Comparison of ENCODE assay signal across 9 mouse cellular contexts in genomic region chr7:47023530-47023929, GRCm38 (mm10). TPM values are rescaled to one million over a fixed set of nuclear protein-coding genes. Genes with fewer than 3 reads are reported as not detected.
DNase-seq lines count a peak whose midpoint lies in the region; ATAC-seq and TF ChIP-seq lines count a peak whose summit lies in the region.
"Had no signal": no experiment of that assay in that cellular context is flagged by ENCODE, and none has a peak within 500 bp of the region (broad histone marks: within the 10 kb centered on the region; RNA-seq: fewer than 3 reads in every experiment).

No protein-coding gene starts in this region.

- in situ Hi-C loops in ES-E14 (cut with MboI; ENCODE audit: low sequenced_read_pairs in 2 of 2, unreplicated experiment in 2 of 2) = loop anchor here in 1 of 2 experiments (5.0 kb wide), 1 partner anchor 124 kb away; no protein-coding TSS in a partner anchor

- H3K9ac ChIP-seq in ES-E14 (ENCODE audit: insufficient read depth, low read depth, low read length, poor library complexity, severe bottlenecking) = no peak overlapping the region
- no peak overlapping the region for H3K9ac ChIP-seq in lung, embryonic 16.5 days (ENCODE audit: low read length)
- H3K9ac ChIP-seq: limb, embryonic 12.5 days had no signal

- no peak overlapping the region for H3K4me3 ChIP-seq in ES-E14 (ENCODE audit: insufficient read depth in 1 of 2, low read depth in 1 of 2, low read length in 2 of 2, poor library complexity in 1 of 2, severe bottlenecking in 1 of 2)
- H3K4me3 ChIP-seq in lung, embryonic 16.5 days (ENCODE audit: low read length) = no peak overlapping the region
- H3K4me3 ChIP-seq: limb, embryonic 12.5 days had no signal

- DNase-seq in ES-E14 (ENCODE audit: low read depth, low spot score) = peak; percentile 81
- peak; percentile 83 for DNase-seq in brain, adult 2 months (ENCODE audit: low read depth, low spot score)
- DNase-seq in heart, postnatal 10 days = peak; percentile 85 to 95
- DNase-seq in layer of hippocampus, adult 11-12 months (ENCODE audit: low spot score) = peak; percentile 90
- DNase-seq in retina, postnatal 1 day = peak; percentile 77
- peak; percentile 92 for DNase-seq in thymus, postnatal 4 days

- intact Hi-C loops in heart, postnatal 10 days (cut with DNase I) = loop anchor here (1.0 to 2.0 kb wide), 4 partner anchors 19 to 127 kb away; no protein-coding TSS in a partner anchor

- H3K4me2 ChIP-seq in lung, embryonic 16.5 days (ENCODE audit: low read depth, low read length) = no peak overlapping the region
- H3K4me2 ChIP-seq: limb, embryonic 12.5 days had no signal

- no peaks in the 10 kb centered on the region for H3K36me3 ChIP-seq in ES-E14 (ENCODE audit: control insufficient read depth, insufficient read depth, low read length, poor library complexity, severe bottlenecking)
- H3K36me3 ChIP-seq in lung, embryonic 16.5 days (ENCODE audit: control insufficient read depth, insufficient read depth, low read length) = no peaks in the 10 kb centered on the region
- H3K36me3 ChIP-seq: limb, embryonic 12.5 days had no signal

- 12% methylated on average over 6 of the region's 6 CpGs for WGBS in lung, embryonic 16.5 days

- H3K9me3 ChIP-seq in ES-E14 (ENCODE audit: control insufficient read depth, insufficient read depth, low read depth, low read length) = no peaks in the 10 kb centered on the region
- H3K9me3 ChIP-seq in lung, embryonic 16.5 days (ENCODE audit: control insufficient read depth, low read length) = no peaks in the 10 kb centered on the region
- H3K9me3 ChIP-seq: limb, embryonic 12.5 days had no signal

- ATAC-seq in erythroid progenitor cell, adult 5-6 weeks (replicated peaks; ENCODE audit: low FRiP score, poor library complexity, severe bottlenecking) = peak; percentile 85
- peak; percentile 21; the same call in 1 of the 2 replicates for ATAC-seq in lung, embryonic 16.5 days (ENCODE audit: low read depth)

- H3K27me3 ChIP-seq in lung, embryonic 16.5 days (ENCODE audit: control insufficient read depth, insufficient read depth, low read depth, low read length) = no peaks in the 10 kb centered on the region

- peaks cover 0 to 8% of the 10 kb centered on the region in 2 experiments; a peak in 2 of 4 replicates for H3K4me1 ChIP-seq in ES-E14 (ENCODE audit: control insufficient read depth in 2 of 2, insufficient read depth in 2 of 2, low read length in 2 of 2, poor library complexity in 1 of 2)
- H3K4me1 ChIP-seq in lung, embryonic 16.5 days (replicated peaks; ENCODE audit: control insufficient read depth, insufficient read depth, low read length) = peaks cover 18% of the 10 kb centered on the region; the same call in 1 of the 2 replicates
- H3K4me1 ChIP-seq: limb, embryonic 12.5 days had no signal

- H3K27ac ChIP-seq in ES-E14 (ENCODE audit: insufficient read depth, low read depth, low read length, poor library complexity, severe bottlenecking) = no peak overlapping the region
- no peak overlapping the region for H3K27ac ChIP-seq in lung, embryonic 16.5 days (ENCODE audit: low read length)
- H3K27ac ChIP-seq: limb, embryonic 12.5 days had no signal

TF ChIP-seq in ES-E14, 5 proteins besides CTCF, POLR2A, EP300 and RAD21:
- no peak for TF ChIP-seq MAFK (IDR thresholded peaks at IDR 0.05; ENCODE audit: insufficient read depth, low read depth, low read length)
- peak; percentile 95 for TF ChIP-seq ZC3H11A (IDR thresholded peaks at IDR 0.05; ENCODE audit: borderline replicate concordance, low read depth, low read length)

RNA-seq across cellular contexts. Expression of gene Spty2d1, which starts 15.3 kb away (rescaled TPM):
- total RNA-seq in ES-E14 (2012; rRNA removed) = 7.1 and 10.6 TPM in 2 replicates
- total RNA-seq in erythroid progenitor cell, adult 5-6 weeks (2015; ENCODE audit: low replicate concordance) = 23.1 and 34.8 TPM in 2 replicates
- 22.1 and 25.8 TPM in 2 replicates for total RNA-seq in erythroid progenitor cell, adult 5-6 weeks (2017; ENCODE audit: low replicate concordance)
- 10 to 100 TPM; 12.5 to 13.8 TPM for total RNA-seq in heart, postnatal 10 days (2021)
- polyA plus RNA-seq in lung, embryonic 16.5 days (2015; fragmentation: Nextera tagmentation; extraction: Ambion mirVana) = 23.9 and 24.0 TPM in 2 replicates

RNA-seq across cellular contexts. Expression of gene Tmem86a, which starts 26.9 kb away (rescaled TPM):
- total RNA-seq in ES-E14 (2012; rRNA removed) = 1.1 and 2.1 TPM in 2 replicates
- 3.6 and 10.1 TPM in 2 replicates for total RNA-seq in erythroid progenitor cell, adult 5-6 weeks (2015; ENCODE audit: low replicate concordance)
- 0.13 TPM in 1 of 2 replicates, not detected in the other for total RNA-seq in erythroid progenitor cell, adult 5-6 weeks (2017; ENCODE audit: low replicate concordance)
- total RNA-seq in heart, postnatal 10 days (2021) = 10 to 100 TPM; 33.8 to 37.3 TPM
- polyA plus RNA-seq in lung, embryonic 16.5 days (2015; fragmentation: Nextera tagmentation; extraction: Ambion mirVana) = 40.4 and 41.7 TPM in 2 replicates

RNA-seq across cellular contexts. Expression of gene Gm9999, which starts 40.1 kb away (rescaled TPM):
- total RNA-seq in ES-E14 (2012; rRNA removed) = not detected in 2 replicates
- not detected in 2 replicates for total RNA-seq in erythroid progenitor cell, adult 5-6 weeks (2015; ENCODE audit: low replicate concordance)
- not detected in 2 replicates for total RNA-seq in erythroid progenitor cell, adult 5-6 weeks (2017; ENCODE audit: low replicate concordance)
- not detected for total RNA-seq in heart, postnatal 10 days (2021)
- not detected in 2 replicates for polyA plus RNA-seq in lung, embryonic 16.5 days (2015; fragmentation: Nextera tagmentation; extraction: Ambion mirVana)
- polyA plus RNA-seq: limb, embryonic 12.5 days had no signal
